Mouse (Mus musculus): ENCODE results near the gene Atp7b. TPM values are rescaled to one million over a fixed set of nuclear protein-coding genes. Genes with fewer than 3 reads are reported as not detected.

The Atp7b gene
- polyA plus RNA-seq, 1 experiment from 2014 or later, result 11.1 TPM

DNA sequence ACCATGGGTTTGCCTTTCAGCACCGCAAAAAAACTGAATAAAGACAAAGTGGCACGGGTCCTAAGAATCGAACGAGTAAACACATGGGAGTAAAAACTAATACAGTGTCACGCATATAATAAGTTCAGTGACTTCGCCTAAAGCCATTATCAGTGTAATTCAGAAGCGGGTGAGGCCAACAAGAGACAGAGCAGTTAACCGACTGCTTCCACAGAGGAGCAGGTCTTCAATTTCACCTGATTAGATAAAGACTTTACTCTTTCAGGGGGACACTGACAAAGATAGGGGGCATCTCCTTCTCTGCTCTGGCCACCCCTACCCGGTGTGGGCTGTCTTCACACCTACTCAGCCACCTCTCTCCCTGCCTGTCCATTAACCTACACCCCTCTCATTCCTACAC lies 1.7 kb downstream of the Atp7b start:
- Histone ChIP-seq H3K27me3 (ENCODE audit: control insufficient read depth, insufficient read depth, low read length) (peaks cover 5% of the 10 kb centered on the region; the same call in 1 of the 2 replicates), H3K27ac (ENCODE audit: low read length) (no peak overlapping the region), H3K36me3 (ENCODE audit: control insufficient read depth, insufficient read depth, low read length) (no peaks in the 10 kb centered on the region; the same call in 1 of the 2 replicates), H3K4me3 (replicated peaks; ENCODE audit: low read length) (no peak overlapping the region), H3K4me2 (ENCODE audit: low read depth, low read length) (no peak overlapping the region), H3K4me1 (ENCODE audit: control insufficient read depth, insufficient read depth, low read length) (peaks cover 5% of the 10 kb centered on the region; the same call in 1 of the 2 replicates), H3K9ac (ENCODE audit: low read length) (no peak overlapping the region), H3K9me3 (replicated peaks; ENCODE audit: control insufficient read depth, low read length) (no peaks in the 10 kb centered on the region)
- no peak for ATAC-seq (ENCODE audit: insufficient read depth, low FRiP score)
- 68% methylated on average over 9 of the region's 9 CpGs for WGBS

DNA sequence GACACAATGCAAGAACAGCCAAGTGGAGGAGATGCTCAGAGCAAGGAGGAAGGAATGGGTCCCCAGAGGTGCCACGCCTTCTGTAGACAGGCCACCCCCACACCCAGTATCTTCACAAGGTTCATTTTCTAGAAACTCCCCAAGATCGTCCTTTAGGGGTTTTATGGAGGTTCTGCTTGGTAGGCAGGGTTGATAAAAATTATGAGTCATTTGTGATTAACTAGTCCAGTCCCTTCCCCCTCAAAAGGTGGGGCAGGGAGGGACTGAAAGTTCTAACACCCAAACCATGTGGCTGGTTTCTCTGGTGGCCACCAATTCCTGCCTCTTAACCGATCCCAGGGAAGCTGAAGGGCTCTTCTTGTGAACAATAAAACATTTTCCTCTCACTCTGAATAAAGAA lies 3.3 kb downstream of the Atp7b start:
- Histone ChIP-seq H3K27me3 (ENCODE audit: control insufficient read depth, insufficient read depth, low read length) (peaks cover 5% of the 10 kb centered on the region; the same call in 1 of the 2 replicates), H3K9me3 (replicated peaks; ENCODE audit: control insufficient read depth, low read length) (no peaks in the 10 kb centered on the region), H3K9ac (ENCODE audit: low read length) (no peak overlapping the region), H3K4me1 (ENCODE audit: control insufficient read depth, insufficient read depth, low read length) (peaks cover 5% of the 10 kb centered on the region; the same call in 1 of the 2 replicates), H3K36me3 (ENCODE audit: control insufficient read depth, insufficient read depth, low read length) (no peaks in the 10 kb centered on the region), H3K27ac (ENCODE audit: low read length) (no peak overlapping the region), H3K4me2 (ENCODE audit: low read depth, low read length) (no peak overlapping the region), H3K4me3 (replicated peaks; ENCODE audit: low read length) (no peak overlapping the region)
- no peak for ATAC-seq (ENCODE audit: insufficient read depth, low FRiP score)
- 71% methylated on average over 3 of the region's 3 CpGs for WGBS

DNA sequence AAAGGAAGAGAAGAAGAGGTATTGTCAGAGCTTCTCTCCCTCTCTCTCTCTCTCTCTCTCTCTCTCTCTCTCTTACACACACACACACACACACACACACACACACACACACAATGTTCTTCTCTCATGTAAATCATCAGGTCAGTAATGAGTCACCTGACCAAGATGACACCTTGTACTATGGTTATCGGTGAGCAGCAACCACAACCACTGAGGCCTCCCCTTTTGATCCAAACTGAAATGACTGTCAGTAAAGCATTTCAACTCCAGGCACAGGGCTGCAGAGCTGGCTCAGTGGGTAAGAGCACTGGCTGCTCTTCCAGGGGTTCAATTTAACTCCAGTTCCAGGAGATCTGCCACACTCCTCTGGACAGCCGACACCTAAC lies 4.6 kb downstream of the Atp7b start:
- no peaks in the 10 kb centered on the region for H3K9me3 ChIP-seq (replicated peaks; ENCODE audit: control insufficient read depth, low read length)
- H3K9ac ChIP-seq (ENCODE audit: low read length), result no peak overlapping the region
- no peaks in the 10 kb centered on the region for H3K36me3 ChIP-seq (ENCODE audit: control insufficient read depth, insufficient read depth, low read length)
- peaks cover 5% of the 10 kb centered on the region; the same call in 1 of the 2 replicates for H3K27me3 ChIP-seq (ENCODE audit: control insufficient read depth, insufficient read depth, low read length)
- H3K4me3 ChIP-seq (replicated peaks; ENCODE audit: low read length), result no peak overlapping the region
- WGBS, result 85% methylated on average over 2 of the region's 2 CpGs
- peaks cover 3% of the 10 kb centered on the region; the same call in 1 of the 2 replicates for H3K4me1 ChIP-seq (ENCODE audit: control insufficient read depth, insufficient read depth, low read length)
- no peak overlapping the region for H3K27ac ChIP-seq (ENCODE audit: low read length)
- no peak for ATAC-seq (ENCODE audit: insufficient read depth, low FRiP score)
- no peak overlapping the region for H3K4me2 ChIP-seq (ENCODE audit: low read depth, low read length)

DNA sequence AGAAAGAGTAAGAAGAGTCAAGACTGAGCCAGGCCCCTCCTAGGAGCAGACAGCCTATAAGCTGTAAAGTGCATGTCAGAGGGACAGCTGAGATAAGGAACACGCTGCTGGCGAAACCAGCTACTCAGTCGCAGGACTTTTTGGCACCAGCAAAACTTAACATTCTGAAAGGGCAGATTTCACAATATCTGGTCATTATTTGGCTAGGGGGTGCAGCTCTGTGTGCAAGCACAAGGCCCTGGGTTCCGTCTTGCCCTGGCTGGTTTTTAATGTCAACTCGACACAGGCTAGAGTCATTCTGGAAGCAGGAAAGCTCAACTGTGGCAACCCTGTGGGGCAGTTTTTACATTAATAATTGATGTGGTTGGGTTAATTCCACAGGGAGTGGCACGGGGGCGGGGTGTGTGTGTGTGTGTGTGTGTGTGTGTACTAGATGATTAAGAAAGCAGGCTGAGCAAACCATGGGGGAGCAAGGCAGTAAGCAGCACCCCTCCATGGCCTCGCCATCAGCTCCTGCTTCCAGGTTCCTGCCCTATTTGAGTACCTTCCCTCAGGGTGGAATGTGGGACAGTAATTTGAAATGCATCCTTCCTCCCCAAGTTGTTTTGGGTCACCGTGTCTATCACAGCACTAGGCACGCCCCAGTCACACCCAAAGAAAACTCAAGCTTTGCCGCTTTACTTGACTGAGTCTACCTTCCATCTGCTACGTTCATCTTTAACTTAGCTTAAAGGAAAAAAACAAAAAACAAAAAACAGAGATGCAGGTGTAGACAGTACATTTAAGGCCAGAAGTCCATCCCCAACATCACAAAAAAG lies 5.2 kb downstream of the Atp7b start:
- Histone ChIP-seq H3K36me3 (ENCODE audit: control insufficient read depth, insufficient read depth, low read length) (no peaks in the 10 kb centered on the region), H3K4me3 (replicated peaks; ENCODE audit: low read length) (no peak overlapping the region), H3K9ac (ENCODE audit: low read length) (no peak overlapping the region), H3K4me1 (ENCODE audit: control insufficient read depth, insufficient read depth, low read length) (peaks cover 3% of the 10 kb centered on the region; the same call in 1 of the 2 replicates), H3K4me2 (ENCODE audit: low read depth, low read length) (no peak overlapping the region; the same call in 1 of the 2 replicates), H3K27me3 (ENCODE audit: control insufficient read depth, insufficient read depth, low read length) (peaks cover 5% of the 10 kb centered on the region; the same call in 1 of the 2 replicates), H3K27ac (ENCODE audit: low read length) (peak overlapping the region; percentile 42; the same call in 1 of the 2 replicates), H3K9me3 (replicated peaks; ENCODE audit: control insufficient read depth, low read length) (no peaks in the 10 kb centered on the region)
- 63% methylated on average over 12 of the region's 12 CpGs for WGBS
- peak; percentile 64 for ATAC-seq (ENCODE audit: insufficient read depth, low FRiP score)

DNA sequence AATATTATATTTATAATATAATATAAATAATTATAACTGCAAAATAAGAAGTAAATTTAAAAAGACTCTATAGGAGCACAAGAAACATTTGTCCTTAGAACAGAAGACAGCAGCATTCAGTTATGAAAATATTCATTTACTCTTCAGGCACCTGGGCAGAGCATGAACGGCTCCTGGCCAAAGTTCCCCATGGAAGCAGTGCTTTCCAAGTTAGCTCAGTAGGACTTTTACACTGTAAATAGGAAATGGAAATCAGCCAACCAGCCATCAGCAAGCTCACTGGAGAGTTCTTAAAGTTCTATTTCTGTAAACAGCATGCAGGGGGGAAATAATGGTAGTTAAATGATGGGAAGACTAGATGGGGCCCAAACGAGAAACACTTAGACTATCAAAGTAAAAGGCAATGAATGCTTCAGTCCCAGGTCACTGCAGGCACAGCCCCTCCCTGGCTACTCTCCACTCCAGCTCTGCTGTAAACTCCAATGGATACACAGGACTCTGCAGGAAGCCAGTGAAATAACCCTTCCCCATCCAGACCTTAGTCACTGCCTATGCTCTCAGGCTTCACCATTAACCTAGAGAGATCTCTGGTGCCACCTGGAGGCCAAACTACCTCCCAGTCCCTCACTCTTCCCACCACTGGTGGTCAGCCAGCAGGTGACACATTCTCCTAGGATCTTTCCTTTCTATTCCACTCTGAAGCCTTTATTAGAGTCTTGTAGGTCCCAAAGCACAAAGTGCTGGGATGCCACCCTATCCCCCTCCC lies 12.2 kb downstream of the Atp7b start:
- Histone ChIP-seq H3K4me1 (ENCODE audit: control insufficient read depth, insufficient read depth, low read length) (0 out of 2 replicates have a peak, but pooled peaks cover 5% of the 10 kb centered on the region), H3K36me3 (ENCODE audit: control insufficient read depth, insufficient read depth, low read length) (no peaks in the 10 kb centered on the region), H3K9ac (ENCODE audit: low read length) (no peak overlapping the region), H3K4me3 (replicated peaks; ENCODE audit: low read length) (no peak overlapping the region), H3K4me2 (ENCODE audit: low read depth, low read length) (no peak overlapping the region), H3K27me3 (ENCODE audit: control insufficient read depth, insufficient read depth, low read length) (no peaks in the 10 kb centered on the region), H3K9me3 (replicated peaks; ENCODE audit: control insufficient read depth, low read length) (no peaks in the 10 kb centered on the region), H3K27ac (ENCODE audit: low read length) (no peak overlapping the region)
- ATAC-seq (ENCODE audit: insufficient read depth, low FRiP score), result peak; percentile 89
- 51% methylated on average over 2 of the region's 2 CpGs for WGBS

DNA sequence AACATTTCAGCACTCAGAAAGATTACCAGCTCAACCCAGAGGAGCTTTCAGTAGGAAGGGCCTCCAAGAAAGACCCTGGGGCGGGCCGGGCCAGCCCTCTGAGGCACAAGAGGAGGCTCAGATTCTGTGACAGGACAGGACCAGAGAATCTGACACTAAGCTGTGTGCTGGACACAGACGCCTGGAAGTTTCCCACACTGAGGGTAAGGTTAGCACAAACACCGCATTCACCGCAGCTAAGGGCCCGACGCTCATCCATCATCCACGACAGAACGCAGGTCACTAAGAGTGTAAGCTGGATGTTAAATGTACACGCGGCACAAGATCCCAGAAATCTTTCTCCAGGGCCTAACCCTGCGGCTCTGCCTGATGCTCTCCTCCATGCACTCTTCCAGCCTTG lies 16.4 kb downstream of the Atp7b start:
- H3K9ac ChIP-seq (ENCODE audit: low read length), result no peak overlapping the region
- H3K27ac ChIP-seq (ENCODE audit: low read length), result 0 out of 2 replicates have a peak overlapping the region, but pooled peaks have one; percentile 34
- H3K27me3 ChIP-seq (ENCODE audit: control insufficient read depth, insufficient read depth, low read length), result no peaks in the 10 kb centered on the region
- no peaks in the 10 kb centered on the region for H3K36me3 ChIP-seq (ENCODE audit: control insufficient read depth, insufficient read depth, low read length)
- H3K4me3 ChIP-seq (replicated peaks; ENCODE audit: low read length), result no peak overlapping the region
- 12% methylated on average over 12 of the region's 12 CpGs for WGBS
- no peaks in the 10 kb centered on the region for H3K9me3 ChIP-seq (replicated peaks; ENCODE audit: control insufficient read depth, low read length)
- no peak overlapping the region for H3K4me2 ChIP-seq (ENCODE audit: low read depth, low read length)
- no peak for ATAC-seq (ENCODE audit: insufficient read depth, low FRiP score)
- H3K4me1 ChIP-seq (ENCODE audit: control insufficient read depth, insufficient read depth, low read length), result peaks cover 11% of the 10 kb centered on the region; the same call in 1 of the 2 replicates

DNA sequence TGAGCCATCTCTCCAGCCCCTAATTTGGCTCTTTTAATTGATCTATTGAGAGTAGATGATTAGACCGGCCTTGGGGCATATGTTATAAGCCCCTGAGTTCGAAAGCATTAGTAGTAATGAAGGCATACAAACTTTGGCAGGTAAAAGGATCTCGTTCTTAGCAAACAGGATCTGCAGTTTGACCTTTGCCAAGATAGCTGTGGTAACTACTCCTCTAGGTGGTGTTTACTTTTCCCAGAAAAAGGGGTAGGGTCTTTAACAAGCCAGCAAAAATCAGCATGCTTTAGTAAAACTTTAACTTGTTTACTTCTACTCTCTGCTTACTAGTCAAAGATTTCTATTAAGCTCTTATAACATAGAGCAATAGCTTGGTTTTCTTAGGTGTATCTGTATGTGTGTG lies 17.6 kb downstream of the Atp7b start:
- Histone ChIP-seq H3K4me3 (replicated peaks; ENCODE audit: low read length) (no peak overlapping the region), H3K36me3 (ENCODE audit: control insufficient read depth, insufficient read depth, low read length) (no peaks in the 10 kb centered on the region), H3K9me3 (replicated peaks; ENCODE audit: control insufficient read depth, low read length) (no peaks in the 10 kb centered on the region), H3K27ac (ENCODE audit: low read length) (no peak overlapping the region), H3K4me2 (ENCODE audit: low read depth, low read length) (no peak overlapping the region), H3K9ac (ENCODE audit: low read length) (no peak overlapping the region), H3K27me3 (ENCODE audit: control insufficient read depth, insufficient read depth, low read length) (no peaks in the 10 kb centered on the region), H3K4me1 (ENCODE audit: control insufficient read depth, insufficient read depth, low read length) (peaks cover 11% of the 10 kb centered on the region; the same call in 1 of the 2 replicates)
- WGBS, result 59% methylated on average over 3 of the region's 3 CpGs
- ATAC-seq (ENCODE audit: insufficient read depth, low FRiP score), result no peak

DNA sequence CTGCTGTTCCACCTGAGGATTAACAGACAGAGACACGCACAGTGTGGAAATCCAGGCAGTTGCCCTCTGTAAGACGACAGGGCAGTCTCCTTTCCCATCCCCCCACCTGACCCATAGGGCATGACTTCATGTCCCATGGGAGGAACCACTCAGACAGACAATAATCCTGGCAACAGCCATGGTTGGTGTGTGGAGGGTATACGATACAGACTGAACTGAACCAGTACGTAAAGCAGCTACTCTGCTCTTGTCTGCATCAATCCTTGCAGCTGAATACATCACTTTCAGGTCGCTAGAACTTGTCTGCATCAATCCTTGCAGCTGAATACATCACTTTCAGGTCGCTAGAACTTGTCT lies 20.0 kb downstream of the Atp7b start:
- Histone ChIP-seq H3K4me1 (ENCODE audit: control insufficient read depth, insufficient read depth, low read length) (peaks cover 11% of the 10 kb centered on the region; the same call in 1 of the 2 replicates), H3K9me3 (replicated peaks; ENCODE audit: control insufficient read depth, low read length) (no peaks in the 10 kb centered on the region), H3K36me3 (ENCODE audit: control insufficient read depth, insufficient read depth, low read length) (no peaks in the 10 kb centered on the region), H3K4me2 (ENCODE audit: low read depth, low read length) (peak overlapping the region; percentile 29; the same call in 1 of the 2 replicates), H3K9ac (ENCODE audit: low read length) (peak overlapping the region; percentile 68; the same call in 1 of the 2 replicates), H3K4me3 (replicated peaks; ENCODE audit: low read length) (no peak overlapping the region), H3K27ac (ENCODE audit: low read length) (peak overlapping the region; percentile 89), H3K27me3 (ENCODE audit: control insufficient read depth, insufficient read depth, low read length) (no peaks in the 10 kb centered on the region)
- no peak for ATAC-seq (ENCODE audit: insufficient read depth, low FRiP score)
- 47% methylated on average over 6 of the region's 6 CpGs for WGBS
